Mouse (Mus musculus) heart, adult 8-10 months (tissue): ENCODE measurements around the gene Gmppb. TPM values are rescaled to one million over a fixed set of nuclear protein-coding genes. Genes with fewer than 3 reads are reported as not detected.
A peak's percentile ranks its signal among the peaks of the same experiment; 100 is the strongest.
"Not testable (repeated sequence)": the region's sequence is repeated elsewhere in the genome, so short reads cannot be mapped to it uniquely, and the experiment has no call there.

Source experiments
- DNase-seq: peaks from one replicate; pipeline ENCODE4 v3.0.0; 2022; ENCODE audit warnings: low spot score
- total RNA-seq, 4 experiments: library from RNA; stranded (reverse); gene quantifications; 2 replicates each; pipeline ENCODE4 v1.2.4; 2022

The Gmppb gene
- total RNA-seq: 1 to 10 TPM; 7.3 to 9.6 (median 9.0) TPM

DNA sequence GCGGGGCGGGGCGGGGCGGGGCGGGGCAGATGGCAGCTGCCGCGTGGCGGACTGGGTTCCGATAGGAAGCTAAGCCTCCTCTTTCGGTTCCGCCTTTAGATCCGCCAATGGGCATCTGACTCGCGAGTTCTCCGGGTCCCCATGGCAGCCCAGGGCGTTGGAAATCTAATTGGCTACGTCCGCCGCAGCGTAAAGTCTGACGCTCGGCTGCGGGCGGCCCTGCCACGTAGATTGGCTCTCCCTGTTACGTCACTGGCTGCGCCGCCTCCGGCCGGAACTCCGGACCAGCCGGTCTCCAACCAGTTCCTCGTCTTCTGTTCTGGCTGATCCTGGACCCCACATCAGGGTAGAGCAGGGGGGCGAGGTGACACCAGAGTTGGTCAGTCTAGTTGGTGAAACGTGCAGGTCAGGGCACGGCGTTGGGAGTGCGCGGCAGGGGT lies at the start of gene Gmppb:
TSS of gene Gmppb (plus strand) at position 227 of the 440 bp plus-strand sequence.
- DNase-seq: peak; percentile 97

DNA sequence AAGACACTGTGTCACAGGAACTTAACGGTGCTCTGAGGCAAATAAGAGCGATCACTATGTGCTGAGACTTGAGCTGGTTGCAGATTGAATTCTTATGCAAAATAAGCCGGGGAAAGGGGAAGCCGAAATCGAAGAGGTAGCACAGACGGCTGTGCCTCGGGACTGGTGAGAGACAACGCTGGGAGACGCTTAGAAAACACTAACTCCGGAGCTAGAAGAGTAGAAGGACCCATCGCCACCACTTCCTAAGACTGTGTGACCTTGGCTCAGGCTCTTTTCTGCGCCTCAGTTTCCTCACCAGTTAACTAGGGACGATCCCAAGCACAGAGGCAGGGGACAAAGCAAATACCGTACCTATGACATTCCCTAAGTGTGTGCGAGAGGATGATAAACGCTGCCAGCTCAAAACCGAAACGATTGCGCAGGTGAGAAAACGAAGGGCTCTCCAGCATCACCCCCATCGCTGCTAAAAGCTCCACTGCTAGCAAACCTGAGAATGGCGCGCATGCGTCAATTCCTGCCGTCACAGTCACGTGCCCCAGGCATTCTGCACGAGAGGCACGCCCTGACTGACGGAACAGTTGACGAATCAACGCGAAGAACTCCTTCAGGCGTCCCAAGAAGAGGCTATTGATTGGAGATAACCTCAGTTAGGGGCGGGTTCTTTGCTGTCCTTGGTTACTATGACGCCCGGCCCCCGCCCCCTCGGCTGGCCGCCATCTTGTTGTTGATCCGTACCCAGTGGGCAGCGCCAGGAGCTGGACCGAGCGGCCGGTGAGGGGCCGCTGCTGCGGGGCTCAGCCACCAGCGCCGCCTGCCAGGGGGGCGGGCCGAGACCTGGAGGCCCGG lies 46.9 kb upstream of the Gmppb start, which contains the start of gene Ip6k1:
TSS of gene Ip6k1 (plus strand) at position 580 of the 849 bp plus-strand sequence.
- DNase-seq: peak; percentile 100

DNA sequence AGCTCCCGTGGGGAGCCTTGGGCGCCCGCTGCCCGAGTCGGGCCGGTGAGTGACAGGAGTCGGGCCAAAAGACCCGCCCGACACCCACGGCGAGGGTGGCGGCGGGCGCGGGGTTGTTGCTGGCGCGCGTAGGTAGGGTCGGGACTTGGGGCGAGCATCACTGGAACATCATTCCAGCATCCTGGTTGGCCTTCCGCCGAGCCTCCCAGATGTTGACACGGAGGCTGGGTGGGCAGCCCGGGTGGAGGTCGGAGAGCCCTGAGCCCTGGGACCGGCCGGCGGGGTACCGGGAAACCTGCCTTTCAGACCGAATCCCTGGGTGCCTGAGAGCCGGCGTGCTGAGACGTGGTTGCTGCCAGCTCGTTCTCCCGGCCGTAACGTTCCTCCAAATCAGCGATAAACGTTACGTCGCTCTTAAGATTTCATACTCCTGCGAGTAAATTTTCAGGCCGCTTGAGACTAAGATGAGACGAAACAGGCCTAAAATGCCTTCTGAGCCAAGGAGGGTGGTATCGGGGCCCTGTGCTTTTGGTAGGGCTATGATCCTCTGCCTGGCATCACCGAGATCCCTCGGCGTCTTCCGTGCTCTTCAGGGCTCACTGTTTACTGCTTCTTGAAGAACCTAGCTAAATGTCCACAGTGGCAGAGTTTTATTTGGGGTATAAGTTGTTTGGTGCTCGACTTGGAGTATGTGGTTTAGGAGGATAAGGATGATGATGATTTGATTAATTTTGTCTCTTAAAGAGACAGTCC lies 46.1 kb upstream of the Gmppb start:
- no peak for DNase-seq

DNA sequence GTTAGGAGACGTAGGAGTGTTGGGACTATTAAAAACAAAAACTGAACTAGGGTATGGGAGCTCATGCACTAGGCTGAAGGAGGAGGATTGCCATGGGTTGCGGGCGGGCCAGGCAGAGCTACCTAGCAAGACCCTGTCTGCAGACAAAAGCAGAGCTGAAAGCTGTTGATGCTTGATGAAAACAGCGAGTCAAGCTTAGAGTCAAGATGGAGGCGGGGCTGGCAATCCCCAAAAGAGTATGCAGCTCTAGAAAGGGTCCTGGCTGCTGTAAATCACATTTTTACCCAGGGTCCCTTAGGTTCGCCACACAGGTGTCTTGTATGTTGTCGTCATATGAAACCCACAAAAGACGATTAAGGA lies 45.5 kb upstream of the Gmppb start:
- DNase-seq: no peak

DNA sequence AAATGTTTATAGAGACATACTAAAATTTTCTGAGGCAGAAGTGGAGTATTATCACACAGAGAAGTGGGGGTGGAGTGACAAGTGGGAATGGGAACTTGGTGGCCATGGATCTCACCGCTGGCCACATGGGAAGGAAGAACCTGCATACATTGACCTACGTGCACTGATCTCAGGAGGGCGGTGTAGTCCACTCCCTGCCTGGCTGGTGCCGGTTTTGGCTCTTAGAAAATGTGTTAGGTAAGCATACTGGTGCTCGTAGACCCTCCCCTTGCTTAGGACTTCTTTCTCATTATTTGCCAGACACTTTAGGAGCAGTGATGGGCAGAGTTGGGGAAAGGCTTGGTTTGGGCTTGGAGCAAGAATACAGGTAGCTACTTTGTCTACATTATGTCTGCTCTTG lies 41.0 kb upstream of the Gmppb start:
- no peak for DNase-seq

DNA sequence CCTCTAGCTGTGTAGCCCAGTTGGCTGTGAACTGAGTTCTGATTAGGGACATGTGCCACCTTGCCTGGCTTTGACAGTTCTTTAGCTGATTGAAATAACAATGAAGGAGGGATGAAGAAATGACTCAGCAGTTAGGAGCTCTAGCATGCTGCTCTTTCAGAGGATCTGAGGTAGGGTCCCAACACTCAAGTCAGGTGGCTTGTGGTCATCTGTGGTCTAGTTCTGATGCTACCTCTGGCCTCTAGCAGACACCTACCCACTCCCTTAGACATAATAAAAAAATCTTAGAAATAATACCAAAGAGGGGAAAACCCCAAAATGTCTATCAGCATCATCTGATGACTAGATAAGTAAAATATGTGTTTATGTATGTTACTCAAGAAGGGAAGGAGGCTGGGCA lies 38.7 kb upstream of the Gmppb start:
- DNase-seq: no peak

DNA sequence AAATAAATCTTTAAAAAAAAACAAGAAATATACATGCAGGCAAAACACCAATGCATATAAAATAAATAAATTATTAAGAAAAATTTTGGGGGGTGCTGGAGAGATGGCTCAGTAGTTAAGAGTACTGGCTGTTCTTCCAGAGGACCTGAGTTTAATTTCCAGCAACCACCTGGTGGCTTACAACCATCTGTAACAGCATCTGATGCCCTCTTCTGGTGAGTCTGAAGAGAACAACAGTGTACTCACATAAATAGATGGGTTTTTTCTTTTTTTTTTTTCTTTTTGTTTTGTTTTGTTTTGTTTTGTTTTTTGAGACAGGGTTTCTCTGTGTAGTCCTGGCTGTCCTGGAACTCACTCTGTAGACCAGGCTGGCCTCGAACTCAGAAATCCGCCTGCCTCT lies 35.5 kb upstream of the Gmppb start:
- not testable (repeated sequence) for DNase-seq

DNA sequence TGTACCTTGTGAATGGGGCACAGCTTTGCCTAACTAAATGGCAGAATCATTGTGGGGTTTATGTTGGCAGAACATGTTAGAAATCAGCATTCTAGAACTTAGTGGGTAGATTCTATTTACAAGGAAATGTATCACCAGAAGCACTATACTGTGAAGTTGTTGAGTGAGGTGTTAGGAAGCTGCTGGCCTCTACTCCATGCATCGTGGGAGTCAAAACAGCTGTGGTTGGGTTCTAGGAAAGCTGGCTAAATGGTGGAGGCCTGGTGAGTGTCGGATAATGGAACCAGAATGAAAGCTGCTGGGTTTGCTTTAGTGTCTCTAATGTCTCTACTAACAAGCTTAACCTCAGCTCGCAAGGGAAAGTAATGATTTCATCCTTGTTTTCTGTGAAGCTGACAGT lies 31.9 kb upstream of the Gmppb start:
- DNase-seq: no peak

DNA sequence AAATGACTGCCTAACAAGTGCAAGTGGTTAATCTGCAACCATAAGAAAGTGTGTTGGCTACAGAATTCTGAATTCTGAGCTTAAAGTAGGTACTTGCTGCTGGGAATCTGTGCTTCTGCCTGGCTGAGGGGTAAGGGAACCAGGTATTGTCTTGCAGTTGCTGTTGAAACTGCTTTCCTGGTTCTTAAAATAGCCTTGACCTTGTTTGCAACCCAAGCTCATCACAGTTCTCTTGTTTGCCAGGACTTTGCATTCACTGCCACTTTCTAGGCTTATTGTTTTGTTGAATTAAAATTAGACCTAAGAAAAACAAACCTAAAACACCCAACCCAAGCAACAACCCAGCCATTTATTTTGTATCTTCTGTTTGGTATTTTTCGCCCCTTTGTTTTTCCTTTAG lies 28.3 kb upstream of the Gmppb start:
- no peak for DNase-seq

DNA sequence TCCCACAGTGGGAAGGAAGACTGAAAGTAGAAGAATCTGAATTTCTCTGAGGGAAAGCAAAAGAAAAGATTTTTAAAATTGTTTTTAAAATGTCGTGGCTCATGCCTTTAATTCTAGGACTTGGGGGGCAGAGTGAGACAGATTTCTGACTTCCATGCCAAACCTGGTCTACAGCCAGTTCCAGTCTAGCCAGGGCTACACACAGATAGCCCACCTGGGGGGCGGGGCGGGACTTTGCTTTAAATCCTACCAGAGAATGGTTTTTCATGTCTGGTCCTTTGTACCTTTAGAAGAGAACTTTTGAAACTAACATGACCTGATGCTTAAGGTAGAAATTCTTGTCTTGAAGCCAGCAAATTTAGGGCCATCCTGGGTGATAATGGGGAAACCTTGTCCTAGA lies 25.8 kb upstream of the Gmppb start:
- DNase-seq: no peak

DNA sequence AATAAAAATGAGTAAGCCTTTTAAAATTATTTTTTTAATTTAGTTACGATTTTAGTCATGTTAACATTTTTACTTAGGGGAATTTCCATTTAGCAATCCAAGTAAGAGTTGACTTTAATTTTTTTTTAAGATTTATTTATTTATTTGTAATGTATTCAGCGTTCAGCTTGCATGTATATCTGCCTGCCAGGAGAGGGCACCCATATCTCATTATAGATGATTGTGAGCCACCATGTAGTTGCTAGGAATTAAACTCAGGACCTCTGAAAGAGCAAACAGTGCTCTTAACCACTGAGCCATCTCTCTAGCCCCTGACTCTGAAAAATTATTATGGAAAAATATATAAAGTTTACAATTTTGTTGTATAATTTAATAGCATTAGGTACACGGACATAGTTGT lies 22.5 kb upstream of the Gmppb start:
- no peak for DNase-seq

DNA sequence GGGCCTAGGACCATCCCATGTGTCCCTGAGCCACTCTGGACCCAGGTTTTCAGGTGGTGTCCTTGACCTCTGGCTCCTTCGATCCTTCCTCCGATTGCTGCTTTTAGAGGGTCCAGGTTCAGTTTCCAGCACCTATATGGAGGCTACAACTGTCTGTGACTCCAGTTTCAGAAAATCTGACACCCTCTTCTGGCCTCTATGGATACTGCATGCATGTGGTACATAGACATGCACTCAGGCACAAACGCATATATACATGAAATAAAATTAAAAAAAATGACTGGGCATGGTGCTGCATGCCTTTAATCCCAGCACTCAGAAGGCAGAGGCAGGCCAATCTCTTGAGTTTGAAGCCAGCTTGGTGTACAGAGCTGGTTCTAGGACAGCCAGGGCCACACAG lies 21.2 kb upstream of the Gmppb start:
- DNase-seq: no peak

DNA sequence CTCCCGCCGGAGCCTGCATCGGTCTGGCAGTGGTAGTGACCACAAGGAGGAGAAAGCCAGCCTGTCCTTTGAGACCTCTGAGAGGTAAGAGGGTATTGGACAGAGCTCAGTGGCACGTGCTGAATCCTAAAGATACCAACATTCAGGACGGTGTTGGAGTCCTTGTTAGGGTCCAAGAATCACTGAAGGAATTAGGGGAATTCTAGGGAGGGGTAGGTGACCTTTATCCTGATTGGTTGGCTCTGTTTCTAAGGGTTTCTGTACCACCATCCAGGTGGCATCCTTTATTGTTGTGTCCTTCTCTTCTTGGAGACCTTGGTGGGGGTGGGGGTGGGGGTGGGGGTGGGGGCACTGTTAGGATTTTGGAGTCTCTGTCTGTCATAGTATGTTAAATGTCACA lies 16.9 kb upstream of the Gmppb start:
- DNase-seq: no peak

DNA sequence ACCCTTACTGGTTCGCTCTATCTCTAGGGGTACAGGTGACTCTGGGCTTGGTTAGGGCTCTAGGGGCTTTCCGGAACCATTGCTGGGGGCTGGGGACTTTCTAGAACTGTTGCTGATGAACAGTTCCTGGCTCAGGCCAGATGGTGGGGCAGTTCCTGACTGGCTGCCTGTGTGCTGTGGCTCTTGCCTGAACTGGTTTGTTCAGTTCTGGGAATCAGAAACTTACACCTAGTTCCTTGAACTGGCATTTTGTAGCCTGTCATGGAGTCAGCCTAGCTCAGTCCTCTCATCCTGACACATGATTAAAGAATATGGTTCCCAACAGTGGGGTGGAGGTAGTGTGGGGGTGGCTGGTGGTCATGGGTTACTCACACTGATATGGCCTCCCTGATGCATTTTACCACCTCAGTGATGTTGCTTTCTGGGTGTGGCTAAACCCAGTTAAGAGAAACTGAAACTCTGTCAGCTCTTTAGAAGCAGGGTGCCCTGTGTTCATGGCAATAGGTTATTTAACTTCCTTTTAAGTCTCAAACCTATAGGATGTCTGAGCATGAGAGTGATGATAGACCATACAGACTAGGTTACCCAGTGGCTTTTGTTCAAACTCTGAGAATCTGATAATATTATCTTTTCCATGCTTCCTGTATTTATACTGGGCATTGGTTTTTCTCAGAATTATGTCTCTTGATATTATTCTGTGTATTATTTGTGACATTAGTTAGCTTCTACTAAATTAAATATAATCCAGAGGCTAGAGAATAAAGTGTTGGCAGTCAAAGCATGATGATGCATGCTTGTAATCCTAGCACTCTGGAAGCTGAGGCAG lies 13.5 kb upstream of the Gmppb start:
- no peak for DNase-seq

DNA sequence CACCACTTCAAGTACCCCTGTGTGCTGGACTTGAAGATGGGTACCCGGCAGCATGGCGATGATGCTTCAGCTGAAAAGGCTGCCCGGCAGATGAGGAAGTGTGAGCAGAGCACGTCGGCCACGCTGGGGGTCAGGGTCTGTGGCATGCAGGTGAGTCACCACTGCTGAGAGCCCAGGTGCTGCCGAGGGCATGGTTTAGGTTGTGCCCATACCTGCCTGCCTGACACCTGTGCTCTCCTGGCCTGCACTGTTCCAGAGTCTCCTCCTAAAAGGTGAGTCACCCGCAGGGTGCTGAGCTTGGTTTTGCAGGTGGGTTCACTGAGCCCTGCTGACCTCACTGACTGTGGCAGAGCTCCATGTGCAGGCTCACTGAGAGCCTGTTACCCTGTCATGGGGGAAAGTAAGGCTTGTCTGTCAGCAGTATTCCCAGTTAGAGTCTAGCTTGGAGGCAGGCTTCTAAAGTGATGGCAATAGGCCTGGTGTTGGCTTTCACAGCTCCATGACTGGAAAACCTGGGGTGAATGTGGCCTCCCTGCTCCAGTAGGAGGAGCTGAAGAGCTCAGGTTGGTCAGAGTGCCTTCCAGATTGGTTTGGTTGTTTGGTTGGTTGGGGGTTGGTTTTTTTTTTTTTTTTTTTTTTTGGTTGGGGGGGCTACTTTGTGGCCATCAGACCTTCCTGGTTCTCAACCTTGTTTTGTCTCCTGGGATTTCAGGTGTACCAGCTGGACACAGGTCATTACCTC lies 4.1 kb upstream of the Gmppb start:
- no peak for DNase-seq

DNA sequence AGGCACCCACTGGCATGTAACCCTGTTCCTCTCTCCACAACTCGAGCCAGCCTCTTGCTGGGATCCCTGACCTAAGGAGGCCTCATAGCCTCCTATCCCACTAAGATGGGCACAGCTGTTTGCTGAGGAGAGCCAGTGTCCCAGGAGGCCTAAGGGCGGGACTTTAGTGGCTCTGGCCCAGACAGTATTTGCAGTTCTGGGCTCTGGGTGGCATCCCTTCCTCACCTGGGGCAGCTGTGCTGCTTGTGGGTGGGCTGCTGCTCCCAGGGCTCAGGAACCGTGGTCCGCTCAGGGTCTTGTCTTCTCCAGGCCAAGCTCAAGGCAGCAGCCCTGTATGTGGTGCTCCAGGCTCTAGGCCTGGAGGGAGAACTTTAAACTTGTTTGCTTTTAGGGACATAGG lies 2.5 kb upstream of the Gmppb start:
- DNase-seq: no peak

DNA sequence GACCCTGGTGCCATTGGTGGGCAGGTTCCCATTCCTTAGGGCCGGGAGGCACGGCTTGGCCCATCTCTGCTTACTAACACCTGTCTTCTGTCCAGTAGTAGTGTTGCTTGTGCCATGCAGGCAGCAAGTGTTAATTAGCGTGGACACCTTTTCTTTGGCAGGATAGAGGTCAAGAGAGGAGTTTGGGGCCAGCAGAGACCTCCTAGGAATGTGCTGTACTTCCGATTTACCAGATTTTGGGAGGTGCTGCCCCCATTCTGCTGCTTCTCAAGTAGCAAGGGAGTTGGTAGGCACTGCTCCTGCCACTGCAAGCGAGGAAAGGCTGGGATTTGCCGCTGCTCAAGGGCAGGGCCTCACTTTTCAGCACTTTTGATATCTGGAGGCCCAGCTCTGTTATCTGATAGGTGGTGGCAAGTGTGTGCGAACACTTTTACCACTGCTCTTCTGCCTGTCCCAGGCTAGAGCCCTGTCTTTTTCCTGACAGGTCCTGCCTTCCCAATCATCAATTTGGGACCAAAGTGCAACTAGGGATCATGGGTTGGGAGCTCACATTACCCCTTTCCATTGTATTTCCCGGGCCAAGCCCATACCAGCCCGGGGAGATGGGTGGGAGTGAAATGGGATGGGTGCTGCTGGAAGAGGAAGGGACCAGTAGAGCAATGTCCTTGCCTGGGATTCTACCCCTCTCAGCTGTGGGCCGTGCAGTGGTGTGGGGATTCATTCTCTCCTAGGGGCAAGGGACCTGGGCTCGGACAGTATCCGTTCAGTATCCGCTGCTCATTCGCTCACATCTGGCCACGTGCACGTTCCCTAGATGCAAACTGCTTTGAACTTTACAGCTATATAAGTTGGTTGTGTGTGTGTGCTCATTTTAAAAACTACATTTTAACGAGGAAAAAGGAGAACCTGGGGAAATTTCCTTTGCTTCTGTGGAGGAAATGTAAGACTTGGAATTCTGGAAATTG lies 1.2 kb upstream of the Gmppb start:
- DNase-seq: no peak

DNA sequence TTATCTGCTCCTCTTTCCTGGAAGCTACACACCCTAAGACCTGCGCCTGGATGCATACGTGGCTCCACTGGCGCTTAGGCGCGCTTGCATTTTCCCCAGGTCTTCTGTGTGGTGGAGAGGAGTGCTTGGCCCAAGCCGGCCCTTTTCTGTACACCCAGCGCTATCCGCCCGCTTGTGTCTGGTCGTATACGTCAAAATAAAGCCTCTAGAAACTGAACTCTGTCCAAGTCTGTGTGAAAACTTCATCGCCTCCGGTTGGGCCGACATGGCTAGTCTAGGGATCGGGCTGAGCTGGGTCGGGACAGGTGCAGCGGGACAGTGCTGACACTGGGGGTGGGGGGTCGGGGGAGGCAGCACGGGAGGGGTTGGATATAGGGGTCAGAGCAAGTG lies 481 bp upstream of the Gmppb start:
- no peak for DNase-seq

DNA sequence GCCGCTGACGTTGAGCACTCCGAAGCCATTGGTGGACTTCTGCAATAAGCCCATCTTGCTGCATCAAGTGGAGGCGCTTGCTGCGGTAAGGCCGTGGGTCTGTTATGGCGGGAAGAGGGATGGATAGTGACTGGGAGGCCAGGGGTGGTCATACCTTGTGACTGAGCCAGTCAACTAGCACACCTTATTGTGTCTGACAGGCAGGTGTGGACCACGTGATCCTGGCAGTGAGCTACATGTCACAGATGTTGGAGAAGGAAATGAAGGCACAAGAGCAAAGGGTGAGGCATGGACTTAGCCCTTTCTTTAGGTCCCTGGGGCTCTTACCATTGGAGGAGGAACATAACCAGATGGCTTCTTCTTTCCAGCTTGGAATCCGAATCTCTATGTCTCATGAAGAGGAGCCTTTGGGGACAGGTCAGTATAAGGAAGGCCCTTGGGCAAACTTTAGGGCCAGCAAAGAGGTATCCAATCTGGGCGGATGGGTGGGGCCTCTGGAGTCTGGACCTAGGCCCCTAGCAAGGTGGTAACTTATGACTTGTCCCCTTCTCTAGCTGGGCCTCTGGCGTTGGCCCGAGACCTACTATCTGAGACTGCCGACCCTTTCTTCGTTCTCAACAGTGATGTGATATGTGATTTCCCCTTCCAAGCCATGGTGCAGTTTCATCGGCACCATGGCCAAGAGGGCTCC lies 664 bp downstream of the Gmppb start:
- DNase-seq: no peak
